In the genomic region with DNA sequence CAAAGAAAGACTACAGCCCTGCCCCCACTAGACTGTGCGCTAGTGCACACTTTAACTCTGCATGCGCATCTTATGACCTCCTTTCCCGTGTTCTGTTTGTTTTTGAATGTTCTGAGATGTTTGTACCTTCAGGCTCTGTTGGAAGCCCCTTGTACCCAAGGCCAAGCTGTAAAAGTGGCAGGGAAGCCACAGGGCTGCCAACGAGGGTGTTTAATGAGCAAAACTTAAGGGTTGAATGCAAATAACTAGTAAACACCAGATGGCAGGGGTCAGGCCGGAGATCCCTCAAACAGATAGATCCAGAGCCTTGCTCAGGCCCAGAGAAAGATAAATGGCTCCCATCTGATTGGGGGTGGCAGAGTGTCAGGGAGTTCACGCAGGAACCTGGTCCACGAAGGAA, we compare ENCODE assay signal across 25 mouse cellular contexts. TPM values are rescaled to one million over a fixed set of nuclear protein-coding genes. Genes with fewer than 3 reads are reported as not detected.
DNase-seq lines count a peak whose midpoint lies in the region; ATAC-seq lines count a peak whose summit lies in the region.
"Had no signal": no experiment of that assay in that cellular context is flagged by ENCODE, and none has a peak within 500 bp of the region (broad histone marks: within the 10 kb centered on the region; RNA-seq: fewer than 3 reads in every experiment).

No protein-coding gene starts in this region.

- no peak for ATAC-seq in forebrain, embryonic 14.5 days
- no peak for ATAC-seq in forebrain, embryonic 12.5 days (ENCODE audit: low FRiP score)
- 0 out of 2 replicates have a peak, but pooled peaks have one; percentile 26 for ATAC-seq in forebrain, embryonic 16.5 days
- no peak for ATAC-seq in megakaryocyte-erythroid progenitor cell, adult 5-6 weeks (replicated peaks; ENCODE audit: low FRiP score, low TSS enrichment, poor library complexity, severe bottlenecking)
- ATAC-seq: CD4-positive, CD25-positive, alpha-beta regulatory T cell, adult 4 months had no signal

- peaks cover 4% of the 10 kb centered on the region; the same call in 1 of the 2 replicates for H3K4me1 ChIP-seq in forebrain, embryonic 14.5 days (ENCODE audit: control insufficient read depth, insufficient read depth, low read length)
- peaks cover 8% of the 10 kb centered on the region for H3K4me1 ChIP-seq in forebrain, embryonic 12.5 days
- peaks cover 4% of the 10 kb centered on the region for H3K4me1 ChIP-seq in forebrain, embryonic 16.5 days (replicated peaks; ENCODE audit: control insufficient read depth, insufficient read depth, low read length)
- H3K4me1 ChIP-seq: heart, embryonic 12.5 days; liver, embryonic 15.5 days; lung, embryonic 15.5 days; stomach, embryonic 15.5 days had no signal

- no peaks in the 10 kb centered on the region for H3K36me3 ChIP-seq in forebrain, embryonic 14.5 days (ENCODE audit: control insufficient read depth, insufficient read depth, low read length)
- no peaks in the 10 kb centered on the region for H3K36me3 ChIP-seq in forebrain, embryonic 12.5 days (replicated peaks)
- no peaks in the 10 kb centered on the region for H3K36me3 ChIP-seq in forebrain, embryonic 16.5 days (ENCODE audit: control insufficient read depth, insufficient read depth)
- H3K36me3 ChIP-seq: heart, embryonic 12.5 days; limb, embryonic 15.5 days; liver, embryonic 15.5 days; lung, embryonic 15.5 days; stomach, embryonic 15.5 days had no signal

- no peaks in the 10 kb centered on the region for H3K27me3 ChIP-seq in forebrain, embryonic 14.5 days (replicated peaks; ENCODE audit: control insufficient read depth, insufficient read depth, low read length)
- no peaks in the 10 kb centered on the region for H3K27me3 ChIP-seq in forebrain, embryonic 12.5 days
- no peaks in the 10 kb centered on the region for H3K27me3 ChIP-seq in forebrain, embryonic 16.5 days (replicated peaks; ENCODE audit: control insufficient read depth, insufficient read depth, low read length)
- H3K27me3 ChIP-seq: limb, embryonic 15.5 days; liver, embryonic 15.5 days; lung, embryonic 15.5 days; megakaryocyte, embryonic 14.5 days; stomach, embryonic 15.5 days had no signal

- no peaks in the 10 kb centered on the region for H3K9me3 ChIP-seq in forebrain, embryonic 14.5 days (replicated peaks; ENCODE audit: control insufficient read depth, low read length)
- no peaks in the 10 kb centered on the region for H3K9me3 ChIP-seq in forebrain, embryonic 12.5 days
- no peaks in the 10 kb centered on the region for H3K9me3 ChIP-seq in forebrain, embryonic 16.5 days (ENCODE audit: control insufficient read depth, low read length)
- H3K9me3 ChIP-seq: heart, embryonic 12.5 days; limb, embryonic 15.5 days; liver, embryonic 15.5 days; lung, embryonic 15.5 days; stomach, embryonic 15.5 days had no signal

- 52% methylated on average over 7 of the region's 7 CpGs for WGBS in forebrain, embryonic 14.5 days
- 64% methylated on average over 7 of the region's 7 CpGs for WGBS in forebrain, embryonic 12.5 days
- WGBS in forebrain, embryonic 16.5 days = 50% methylated on average over 7 of the region's 7 CpGs

- H3K4me2 ChIP-seq in forebrain, embryonic 14.5 days (ENCODE audit: low read length) = no peak overlapping the region
- H3K4me2 ChIP-seq in forebrain, embryonic 12.5 days = no peak overlapping the region
- H3K4me2 ChIP-seq in forebrain, embryonic 16.5 days (ENCODE audit: low read length) = no peak overlapping the region
- H3K4me2 ChIP-seq: heart, embryonic 12.5 days; limb, embryonic 15.5 days; liver, embryonic 15.5 days; lung, embryonic 15.5 days; stomach, embryonic 15.5 days had no signal

- no peak overlapping the region for H3K9ac ChIP-seq in forebrain, embryonic 14.5 days (ENCODE audit: low read length)
- H3K9ac ChIP-seq in forebrain, embryonic 12.5 days = no peak overlapping the region
- no peak overlapping the region for H3K9ac ChIP-seq in forebrain, embryonic 16.5 days (replicated peaks; ENCODE audit: low read depth, low read length)
- H3K9ac ChIP-seq: heart, embryonic 12.5 days; limb, embryonic 15.5 days; liver, embryonic 15.5 days; lung, embryonic 15.5 days; stomach, embryonic 15.5 days had no signal

- peak; percentile 29 for DNase-seq in forebrain, embryonic 14.5 days (ENCODE audit: low spot score)
- peak; percentile 31 for DNase-seq in embryo, embryonic 10 days (ENCODE audit: low spot score)
- DNase-seq in mesoderm, embryonic 11.5 days (ENCODE audit: low read depth, low spot score) = peak; percentile 18
- no peak for DNase-seq in Muller cell, postnatal 12 days (ENCODE audit: inconsistent ontology term)
- no peak for DNase-seq in cerebellum, postnatal 36 days
- DNase-seq: adrenal gland, postnatal 25 days; cerebellum, adult 9-11 months; gastrocnemius, postnatal 10 days; heart, adult 18-20 months; heart, postnatal 10 days; kidney, adult 18-20 months; lung, postnatal 36 days; right cerebral cortex, adult 18-20 months; thymus, postnatal 25 days had no signal

- no peak overlapping the region for H3K27ac ChIP-seq in forebrain, embryonic 14.5 days (ENCODE audit: low read depth, low read length)
- H3K27ac ChIP-seq in forebrain, embryonic 12.5 days = no peak overlapping the region
- H3K27ac ChIP-seq in forebrain, embryonic 16.5 days (ENCODE audit: low read length) = no peak overlapping the region
- H3K27ac ChIP-seq: kidney, postnatal 0 days; limb, embryonic 15.5 days; liver, embryonic 15.5 days; lung, embryonic 15.5 days; stomach, embryonic 15.5 days had no signal

- no peak overlapping the region for H3K4me3 ChIP-seq in forebrain, embryonic 14.5 days (ENCODE audit: low read depth, low read length)
- no peak overlapping the region for H3K4me3 ChIP-seq in forebrain, embryonic 12.5 days (replicated peaks)
- H3K4me3 ChIP-seq in forebrain, embryonic 16.5 days (replicated peaks; ENCODE audit: low read length) = no peak overlapping the region
- H3K4me3 ChIP-seq: heart, embryonic 12.5 days; limb, embryonic 15.5 days; liver, embryonic 15.5 days; lung, embryonic 15.5 days; megakaryocyte, embryonic 14.5 days; stomach, embryonic 15.5 days had no signal

RNA-seq across cellular contexts. Expression of gene Pdzd2, which starts 42.0 kb away (rescaled TPM):
- polyA plus RNA-seq in forebrain, embryonic 14.5 days (2014; fragmentation: Nextera tagmentation; extraction: Ambion mirVana) = 3.3 and 5.0 TPM in 2 replicates
- polyA plus RNA-seq in forebrain, embryonic 12.5 days (2016; fragmentation: Nextera tagmentation; extraction: Ambion mirVana) = 4.9 and 7.3 TPM in 2 replicates
- 8.1 and 9.0 TPM in 2 replicates for polyA plus RNA-seq in forebrain, embryonic 16.5 days (2015; fragmentation: Nextera tagmentation; extraction: Ambion mirVana)
- total RNA-seq in megakaryocyte-erythroid progenitor cell, adult 5-6 weeks (2014; fragmentation: Nextera tagmentation) = 0.07 and 2.4 TPM in 2 replicates
- total RNA-seq in megakaryocyte-erythroid progenitor cell, adult 5-6 weeks (2017) = not detected in 2 replicates

Comparison
In these comparisons a context has a peak if more than half of its experiments do, and no peak if none do; other contexts are left out.
1. DNase-seq: peak in forebrain, embryonic 14.5 days (single experiment), embryo, embryonic 10 days (single experiment) and mesoderm, embryonic 11.5 days (single experiment); none in Muller cell, postnatal 12 days (single experiment) and cerebellum, postnatal 36 days (0 of 2).